35 mouse cellular contexts compared by ENCODE assay signal in genomic region chr4:129508237-129508515, GRCm38 (mm10). TPM values are rescaled to one million over a fixed set of nuclear protein-coding genes. Genes with fewer than 3 reads are reported as not detected.
DNase-seq lines count a peak whose midpoint lies in the region; ATAC-seq and TF ChIP-seq lines count a peak whose summit lies in the region.
"Had no signal": no experiment of that assay in that cellular context is flagged by ENCODE, and none has a peak within 500 bp of the region (broad histone marks: within the 10 kb centered on the region; RNA-seq: fewer than 3 reads in every experiment).

No protein-coding gene starts in this region.

- H3K4me1 ChIP-seq in heart, embryonic 13.5 days, result peaks cover 58% of the 10 kb centered on the region
- H3K4me1 ChIP-seq in testis, adult 2 months (ENCODE audit: control insufficient read depth, insufficient read depth, low read length), result peaks cover 17% of the 10 kb centered on the region
- H3K4me1 ChIP-seq in forebrain, embryonic 12.5 days, result peaks cover 35% of the 10 kb centered on the region

- WGBS in heart, embryonic 13.5 days, result 29% methylated on average over 3 of the region's 3 CpGs
- WGBS in forebrain, embryonic 12.5 days, result 89% methylated on average over 3 of the region's 3 CpGs

- H3K4me3 ChIP-seq in heart, embryonic 13.5 days, result no peak overlapping the region
- no peak overlapping the region for H3K4me3 ChIP-seq in testis, adult 2 months (ENCODE audit: control insufficient read depth, low read depth, low read length)
- no peak overlapping the region for H3K4me3 ChIP-seq in forebrain, embryonic 12.5 days (replicated peaks)
- H3K4me3 ChIP-seq: embryonic facial prominence, embryonic 12.5 days; gastrocnemius, adult 2 months; midbrain, embryonic 12.5 days had no signal

- H3K9ac ChIP-seq in heart, embryonic 13.5 days, result peak overlapping the region; percentile 28
- no peak overlapping the region for H3K9ac ChIP-seq in forebrain, embryonic 12.5 days
- H3K9ac ChIP-seq: embryonic facial prominence, embryonic 12.5 days; hindbrain, embryonic 14.5 days; liver, embryonic 14.5 days; lung, embryonic 14.5 days; midbrain, embryonic 12.5 days had no signal

- no peaks in the 10 kb centered on the region for H3K9me3 ChIP-seq in heart, embryonic 13.5 days
- H3K9me3 ChIP-seq in forebrain, embryonic 12.5 days, result no peaks in the 10 kb centered on the region
- H3K9me3 ChIP-seq: embryonic facial prominence, embryonic 12.5 days; midbrain, embryonic 12.5 days had no signal

- ATAC-seq in heart, embryonic 13.5 days (ENCODE audit: extremely low read depth, insufficient number of reproducible peaks, low FRiP score, low TSS enrichment), result no peak; the same call in 1 of the 2 replicates
- ATAC-seq in forebrain, embryonic 12.5 days (ENCODE audit: low FRiP score), result no peak
- ATAC-seq: forebrain, embryonic 16.5 days had no signal

- no peak for TF ChIP-seq CTCF in testis, adult 2 months (IDR thresholded peaks at IDR 0.05; ENCODE audit: control insufficient read depth, insufficient read depth, insufficient replicate concordance, low read depth, low read length)

- H3K36me3 ChIP-seq in heart, embryonic 13.5 days, result no peaks in the 10 kb centered on the region
- no peaks in the 10 kb centered on the region for H3K36me3 ChIP-seq in testis, adult 2 months (ENCODE audit: control insufficient read depth, insufficient read depth, low read length)
- H3K36me3 ChIP-seq in forebrain, embryonic 12.5 days (replicated peaks), result no peaks in the 10 kb centered on the region
- H3K36me3 ChIP-seq: embryonic facial prominence, embryonic 12.5 days; midbrain, embryonic 12.5 days had no signal

- TF ChIP-seq POLR2A in testis, adult 2 months (IDR thresholded peaks at IDR 0.05; ENCODE audit: control insufficient read depth, low read depth, low read length), result no peak

- H3K4me2 ChIP-seq in heart, embryonic 13.5 days, result peak overlapping the region; percentile 9; the same call in 1 of the 2 replicates
- H3K4me2 ChIP-seq in forebrain, embryonic 12.5 days, result no peak overlapping the region
- H3K4me2 ChIP-seq: embryonic facial prominence, embryonic 12.5 days; hindbrain, embryonic 14.5 days; lung, embryonic 14.5 days; midbrain, embryonic 12.5 days had no signal

- intact Hi-C loops in heart, postnatal 10 days (cut with DNase I), result no loop called here

- H3K27me3 ChIP-seq in heart, embryonic 13.5 days (replicated peaks), result no peaks in the 10 kb centered on the region
- H3K27me3 ChIP-seq in testis, adult 2 months (ENCODE audit: control insufficient read depth, insufficient read depth, low read length), result no peaks in the 10 kb centered on the region
- H3K27me3 ChIP-seq in forebrain, embryonic 12.5 days, result no peaks in the 10 kb centered on the region
- H3K27me3 ChIP-seq: embryonic facial prominence, embryonic 12.5 days; midbrain, embryonic 12.5 days had no signal

- H3K27ac ChIP-seq in heart, embryonic 13.5 days (replicated peaks), result peak overlapping the region; percentile 53
- H3K27ac ChIP-seq in testis, adult 2 months (ENCODE audit: control insufficient read depth, insufficient read depth, low read depth, low read length), result peak overlapping the region; percentile 76
- no peak overlapping the region for H3K27ac ChIP-seq in forebrain, embryonic 12.5 days
- H3K27ac ChIP-seq: embryonic facial prominence, embryonic 12.5 days; gastrocnemius, adult 2 months; liver, embryonic 14.5 days; midbrain, embryonic 12.5 days; stomach, postnatal 0 days had no signal

- DNase-seq in heart, adult 8-10 months (ENCODE audit: low spot score), result no peak
- DNase-seq in heart, postnatal 4 days, result peak; percentile 53
- no peak for DNase-seq in heart, postnatal 10 days
- DNase-seq in testis, postnatal 14 days (ENCODE audit: low spot score), result no peak
- DNase-seq in testis, postnatal 10 days (ENCODE audit: low spot score), result peak; percentile 45
- DNase-seq: adrenal gland, postnatal 14 days; cerebellum, adult 11 months; cerebellum, adult 9-10 months; embryo, embryonic 11 days; gastrocnemius, adult 2 months; gastrocnemius, postnatal 36 days; kidney, adult 11 months; kidney, postnatal 14 days; liver; lung, embryonic 14.5 days; lung, postnatal 14 days; right cerebral cortex, adult 18-20 months; right cerebral cortex, postnatal 4 days had no signal

RNA-seq across cellular contexts. Expression of gene Marcksl1, which starts 5.2 kb away (rescaled TPM):
- 383 and 399 TPM in 2 replicates for polyA plus RNA-seq in heart, embryonic 13.5 days (2015; fragmentation: Nextera tagmentation; extraction: Ambion mirVana)
- total RNA-seq in heart, adult 8-10 months (2022), result 1 to 10 TPM; 2.3 to 3.3 (median 3.2) TPM
- total RNA-seq in heart, postnatal 4 days (2021), result 10 to 100 TPM; 96.6 to 97.7 TPM
- total RNA-seq in heart, postnatal 10 days (2021), result 10 to 100 TPM; 42.3 to 63.4 TPM
- polyA plus RNA-seq in testis, adult 2 months (2012; rRNA removed), result 55.6 and 69.9 TPM in 2 replicates
- 1,836 and 1,849 TPM in 2 replicates for polyA plus RNA-seq in forebrain, embryonic 12.5 days (2016; fragmentation: Nextera tagmentation; extraction: Ambion mirVana)

RNA-seq across cellular contexts. Expression of gene Fam229a, which starts 17.2 kb away (rescaled TPM):
- not detected in 2 replicates for polyA plus RNA-seq in heart, embryonic 13.5 days (2015; fragmentation: Nextera tagmentation; extraction: Ambion mirVana)
- total RNA-seq in heart, adult 8-10 months (2022), result not detected
- not detected for total RNA-seq in heart, postnatal 4 days (2021)
- total RNA-seq in heart, postnatal 10 days (2021), result not detected
- 945 and 1,232 TPM in 2 replicates for polyA plus RNA-seq in testis, adult 2 months (2012; rRNA removed)
- polyA plus RNA-seq in forebrain, embryonic 12.5 days (2016; fragmentation: Nextera tagmentation; extraction: Ambion mirVana), result not detected in 2 replicates
- total RNA-seq: adrenal gland, postnatal 14 days; gastrocnemius, adult 2 months; gastrocnemius, postnatal 36 days; heart, postnatal 25 days; layer of hippocampus, adult 18-20 months had no signal
- polyA plus RNA-seq: CD4-positive, CD25-positive, alpha-beta regulatory T cell, adult 4 months; inflammation-experienced regulatory T-cells, adult 6 months; kidney, embryonic 14.5 days; limb, embryonic 11.5 days; lung, embryonic 14.5 days; midbrain, embryonic 12.5 days had no signal

RNA-seq across cellular contexts. Expression of gene Tssk3, which starts 17.4 kb away (rescaled TPM):
- not detected in 2 replicates for polyA plus RNA-seq in heart, embryonic 13.5 days (2015; fragmentation: Nextera tagmentation; extraction: Ambion mirVana)
- total RNA-seq in heart, adult 8-10 months (2022), result not detected
- total RNA-seq in heart, postnatal 4 days (2021), result not detected
- not detected for total RNA-seq in heart, postnatal 10 days (2021)
- polyA plus RNA-seq in testis, adult 2 months (2012; rRNA removed), result 252 and 267 TPM in 2 replicates
- not detected in 2 replicates for polyA plus RNA-seq in forebrain, embryonic 12.5 days (2016; fragmentation: Nextera tagmentation; extraction: Ambion mirVana)
- total RNA-seq: adrenal gland, postnatal 14 days; gastrocnemius, adult 2 months; gastrocnemius, postnatal 36 days; heart, postnatal 25 days; layer of hippocampus, adult 18-20 months; left cerebral cortex, adult 18-20 months had no signal
- polyA plus RNA-seq: CD4-positive, CD25-positive, alpha-beta regulatory T cell, adult 4 months; embryonic facial prominence, embryonic 12.5 days; inflammation-experienced regulatory T-cells, adult 6 months; kidney, embryonic 14.5 days; limb, embryonic 11.5 days; liver, embryonic 14.5 days; lung, embryonic 14.5 days; midbrain, embryonic 12.5 days; spleen, adult 2 months had no signal

RNA-seq across cellular contexts. Expression of gene Hdac1, which starts 34.3 kb away (rescaled TPM):
- polyA plus RNA-seq in heart, embryonic 13.5 days (2015; fragmentation: Nextera tagmentation; extraction: Ambion mirVana), result 127 and 141 TPM in 2 replicates
- 10 to 100 TPM; 11.4 to 15.0 (median 12.8) TPM for total RNA-seq in heart, adult 8-10 months (2022)
- total RNA-seq in heart, postnatal 4 days (2021), result 10 to 100 TPM; 45.0 to 46.4 TPM
- 10 to 100 TPM; 35.1 to 38.1 TPM for total RNA-seq in heart, postnatal 10 days (2021)
- polyA plus RNA-seq in testis, adult 2 months (2012; rRNA removed), result 123 and 132 TPM in 2 replicates
- polyA plus RNA-seq in forebrain, embryonic 12.5 days (2016; fragmentation: Nextera tagmentation; extraction: Ambion mirVana), result 207 and 221 TPM in 2 replicates

RNA-seq across cellular contexts. Expression of gene Bsdc1, which starts 46.8 kb away (rescaled TPM):
- polyA plus RNA-seq in heart, embryonic 13.5 days (2015; fragmentation: Nextera tagmentation; extraction: Ambion mirVana), result 25.4 and 26.9 TPM in 2 replicates
- total RNA-seq in heart, adult 8-10 months (2022), result 10 to 100 TPM; 50.3 to 54.6 (median 53.3) TPM
- total RNA-seq in heart, postnatal 4 days (2021), result 10 to 100 TPM; 34.0 to 36.6 TPM
- 10 to 100 TPM; 35.9 to 38.2 TPM for total RNA-seq in heart, postnatal 10 days (2021)
- polyA plus RNA-seq in testis, adult 2 months (2012; rRNA removed), result 35.5 and 38.2 TPM in 2 replicates
- 27.3 and 29.4 TPM in 2 replicates for polyA plus RNA-seq in forebrain, embryonic 12.5 days (2016; fragmentation: Nextera tagmentation; extraction: Ambion mirVana)

Comparison
In these comparisons a context has a peak if more than half of its experiments do, and no peak if none do; other contexts are left out.
1. DNase-seq: peak in heart, postnatal 4 days (single experiment) and testis, postnatal 10 days (single experiment); none in heart, adult 8-10 months (single experiment), heart, postnatal 10 days (0 of 2) and testis, postnatal 14 days (single experiment).
2. RNA of gene Marcksl1, which starts 5.2 kb away (total RNA-seq): 96.6 to 97.7 TPM in heart, postnatal 4 days and 42.3 to 63.4 TPM in heart, postnatal 10 days; 2.3 to 3.3 TPM in heart, adult 8-10 months; every median in the first group is over 4 times any median in the second.